Mouse (Mus musculus) liver, embryonic 14 days (tissue): Measurements from ENCODE around the gene Gemin2. TPM values are rescaled to one million over a fixed set of nuclear protein-coding genes. Genes with fewer than 3 reads are reported as not detected.

Source experiments
- polyA plus RNA-seq: library from polyadenylated mRNA; depleted of rRNA; stranded (reverse); fragments of >200 nt; gene quantifications from 2 replicates; pipeline ENCODE4 v1.2.3, GENCODE M21; 2012; rRNA removed

Gene Gemin2
- polyA plus RNA-seq = 11.3 and 11.5 TPM in 2 replicates

GRCm38 (mm10) chr12:59013234-59013633, at the start of gene Gemin2:
Gene Gemin2, plus strand, starts transcription at chr12:59013393.

GRCm38 (mm10) chr12:59011844-59012709, 1.1 kb upstream of the Gemin2 start, which contains the start of gene Sec23a:
Gene Sec23a, minus strand, starts transcription at chr12:59012017.

GRCm38 (mm10) chr12:59060993-59061595, 47.9 kb downstream of the Gemin2 start, which contains the start of gene Trappc6b:
Gene Trappc6b, minus strand, starts transcription at chr12:59061472.

GRCm38 (mm10) chr12:59066448-59067077, 53.4 kb downstream of the Gemin2 start, which contains the start of gene Pnn:
Gene Pnn, plus strand, starts transcription at chr12:59066884.

Other genes with a start within 250 kb of the Gemin2 start
- gene Sec23a, start 1.4 kb upstream of the Gemin2 start, polyA plus RNA-seq = 10.4 and 12.5 TPM in 2 replicates
- gene Trappc6b, start 48.1 kb downstream of the Gemin2 start, polyA plus RNA-seq = 34.8 and 37.5 TPM in 2 replicates
- 52.1 and 57.1 TPM in 2 replicates for gene Pnn, start 53.5 kb downstream of the Gemin2 start, polyA plus RNA-seq
- gene Mia2, start 82.4 kb downstream of the Gemin2 start, polyA plus RNA-seq = 32.2 and 36.3 TPM in 2 replicates
- 7.1 and 8.8 TPM in 2 replicates for gene Fbxo33, start 206.3 kb downstream of the Gemin2 start, polyA plus RNA-seq